Mouse (Mus musculus): Measurements from ENCODE around the gene Syt7. TPM values are rescaled to one million over a fixed set of nuclear protein-coding genes. Genes with fewer than 3 reads are reported as not detected.

Gene Syt7
- polyA plus RNA-seq, 2 experiments, result 2.0 to 5.0 TPM

- Histone ChIP-seq H3K4me3 (replicated peaks; ENCODE audit: low read length) (no peak overlapping the region), H3K27ac (replicated peaks; ENCODE audit: low read depth, low read length) (no peak overlapping the region), H3K9me3 (ENCODE audit: control insufficient read depth, low read length) (no peaks in the 10 kb centered on the region), H3K9ac (ENCODE audit: low read depth, low read length, severe bottlenecking) (no peak overlapping the region), H3K27me3 (ENCODE audit: control insufficient read depth, insufficient read depth, low read length) (no peaks in the 10 kb centered on the region), H3K4me2 (replicated peaks; ENCODE audit: low read depth, low read length, severe bottlenecking) (no peak overlapping the region), H3K36me3 (ENCODE audit: control insufficient read depth, insufficient read depth, low read length) (no peaks in the 10 kb centered on the region), H3K4me1 (ENCODE audit: control insufficient read depth, insufficient read depth, low read length) (no peaks in the 10 kb centered on the region)
- TF ChIP-seq POLR2A (IDR thresholded peaks at IDR 0.05; ENCODE audit: borderline replicate concordance, extremely low read depth, insufficient read depth, insufficient read length), result no peak
- DNase-seq (ENCODE audit: low spot score), result peak; percentile 90
- 19% methylated on average over 16 of the region's 16 CpGs for WGBS
- no peak for ATAC-seq (ENCODE audit: low FRiP score, low read depth)
These were observed 14.0 kb downstream of the Syt7 start for GRCm38 (mm10) chr19:10402771-10403494.

GRCm38 (mm10) chr19:10403593-10404380 lies 14.9 kb downstream of the Syt7 start:
- DNase-seq (ENCODE audit: low spot score) (no peak), ATAC-seq (ENCODE audit: low FRiP score, low read depth) (no peak)
- no peak overlapping the region for H3K4me2 ChIP-seq (replicated peaks; ENCODE audit: low read depth, low read length, severe bottlenecking)
- WGBS, result 79% methylated on average over 10 of the region's 10 CpGs
- H3K9me3 ChIP-seq (ENCODE audit: control insufficient read depth, low read length), result no peaks in the 10 kb centered on the region
- no peaks in the 10 kb centered on the region for H3K27me3 ChIP-seq (ENCODE audit: control insufficient read depth, insufficient read depth, low read length)
- H3K4me1 ChIP-seq (ENCODE audit: control insufficient read depth, insufficient read depth, low read length), result no peaks in the 10 kb centered on the region
- H3K36me3 ChIP-seq (ENCODE audit: control insufficient read depth, insufficient read depth, low read length), result no peaks in the 10 kb centered on the region
- no peak overlapping the region for H3K4me3 ChIP-seq (replicated peaks; ENCODE audit: low read length)
- TF ChIP-seq POLR2A (IDR thresholded peaks at IDR 0.05; ENCODE audit: borderline replicate concordance, extremely low read depth, insufficient read depth, insufficient read length), result no peak
- H3K27ac ChIP-seq (replicated peaks; ENCODE audit: low read depth, low read length), result no peak overlapping the region
- no peak overlapping the region for H3K9ac ChIP-seq (ENCODE audit: low read depth, low read length, severe bottlenecking)

GRCm38 (mm10) chr19:10404424-10404823 lies 15.5 kb downstream of the Syt7 start:
- no peak for TF ChIP-seq POLR2A (IDR thresholded peaks at IDR 0.05; ENCODE audit: borderline replicate concordance, extremely low read depth, insufficient read depth, insufficient read length)
- Histone ChIP-seq H3K9me3 (ENCODE audit: control insufficient read depth, low read length) (no peaks in the 10 kb centered on the region), H3K36me3 (ENCODE audit: control insufficient read depth, insufficient read depth, low read length) (no peaks in the 10 kb centered on the region), H3K9ac (ENCODE audit: low read depth, low read length, severe bottlenecking) (no peak overlapping the region), H3K27me3 (ENCODE audit: control insufficient read depth, insufficient read depth, low read length) (no peaks in the 10 kb centered on the region), H3K4me1 (ENCODE audit: control insufficient read depth, insufficient read depth, low read length) (no peaks in the 10 kb centered on the region), H3K27ac (replicated peaks; ENCODE audit: low read depth, low read length) (no peak overlapping the region), H3K4me3 (replicated peaks; ENCODE audit: low read length) (no peak overlapping the region), H3K4me2 (replicated peaks; ENCODE audit: low read depth, low read length, severe bottlenecking) (no peak overlapping the region)
- no peak for ATAC-seq (ENCODE audit: low FRiP score, low read depth)
- DNase-seq (ENCODE audit: low spot score), result no peak
- WGBS, result 73% methylated on average over 10 of the region's 10 CpGs

- H3K27ac ChIP-seq (replicated peaks; ENCODE audit: low read depth, low read length), result no peak overlapping the region
- no peak overlapping the region for H3K9ac ChIP-seq (ENCODE audit: low read depth, low read length, severe bottlenecking)
- ATAC-seq (ENCODE audit: low FRiP score, low read depth) (no peak), DNase-seq (ENCODE audit: low spot score) (no peak)
- no peaks in the 10 kb centered on the region for H3K9me3 ChIP-seq (ENCODE audit: control insufficient read depth, low read length)
- no peak overlapping the region for H3K4me3 ChIP-seq (replicated peaks; ENCODE audit: low read length)
- H3K4me2 ChIP-seq (replicated peaks; ENCODE audit: low read depth, low read length, severe bottlenecking), result no peak overlapping the region
- H3K36me3 ChIP-seq (ENCODE audit: control insufficient read depth, insufficient read depth, low read length), result no peaks in the 10 kb centered on the region
- 40% methylated on average over 2 of the region's 2 CpGs for WGBS
- no peaks in the 10 kb centered on the region for H3K4me1 ChIP-seq (ENCODE audit: control insufficient read depth, insufficient read depth, low read length)
- no peaks in the 10 kb centered on the region for H3K27me3 ChIP-seq (ENCODE audit: control insufficient read depth, insufficient read depth, low read length)
- no peak for TF ChIP-seq POLR2A (IDR thresholded peaks at IDR 0.05; ENCODE audit: borderline replicate concordance, extremely low read depth, insufficient read depth, insufficient read length)
These were observed 16.0 kb downstream of the Syt7 start for GRCm38 (mm10) chr19:10404911-10405310.

- Histone ChIP-seq H3K9me3 (ENCODE audit: control insufficient read depth, low read length) (no peaks in the 10 kb centered on the region), H3K4me3 (replicated peaks; ENCODE audit: low read length) (peak overlapping the region; percentile 25), H3K36me3 (ENCODE audit: control insufficient read depth, insufficient read depth, low read length) (no peaks in the 10 kb centered on the region), H3K9ac (ENCODE audit: low read depth, low read length, severe bottlenecking) (no peak overlapping the region), H3K4me2 (replicated peaks; ENCODE audit: low read depth, low read length, severe bottlenecking) (peak overlapping the region; percentile 50), H3K27me3 (ENCODE audit: control insufficient read depth, insufficient read depth, low read length) (no peaks in the 10 kb centered on the region), H3K27ac (replicated peaks; ENCODE audit: low read depth, low read length) (no peak overlapping the region), H3K4me1 (ENCODE audit: control insufficient read depth, insufficient read depth, low read length) (peaks cover 3% of the 10 kb centered on the region; the same call in 1 of the 2 replicates)
- DNase-seq (ENCODE audit: low spot score), result peak; percentile 80
- peak; percentile 92 for ATAC-seq (ENCODE audit: low FRiP score, low read depth)
- TF ChIP-seq POLR2A (IDR thresholded peaks at IDR 0.05; ENCODE audit: borderline replicate concordance, extremely low read depth, insufficient read depth, insufficient read length), result no peak
- WGBS, result 2% methylated on average over 16 of the region's 19 CpGs
These were observed 24.9 kb downstream of the Syt7 start for GRCm38 (mm10) chr19:10413701-10414242.

Measured in limb, embryonic 14.5 days (tissue).